Mouse (Mus musculus): ENCODE measurements around the gene Ccni. TPM values are rescaled to one million over a fixed set of nuclear protein-coding genes. Genes with fewer than 3 reads are reported as not detected.
A peak's percentile ranks its signal among the peaks of the same experiment; 100 is the strongest.

Gene Ccni
- polyA plus RNA-seq, 1 experiment from 2014 or later: 68.1 TPM

GRCm38 (mm10) chr5:93136956-93137586, 69.2 kb downstream of the Ccni start:
- no peak for TF ChIP-seq CTCF (IDR thresholded peaks at IDR 0.05; ENCODE audit: low read depth)
- 52% methylated on average over 5 of the region's 5 CpGs for WGBS
- Histone ChIP-seq H3K4me3 (ENCODE audit: low read depth, low read length) (no peak overlapping the region), H3K9ac (ENCODE audit: low read depth, low read length) (no peak overlapping the region), H3K36me3 (ENCODE audit: control insufficient read depth, insufficient read depth) (peaks cover 14% of the 10 kb centered on the region), H3K4me2 (replicated peaks; ENCODE audit: low read depth) (no peak overlapping the region), H3K4me1 (replicated peaks; ENCODE audit: control insufficient read depth, insufficient read depth, low read length) (no peaks in the 10 kb centered on the region; the same call in 1 of the 2 replicates), H3K9me3 (ENCODE audit: control insufficient read depth) (peaks cover 2% of the 10 kb centered on the region; the same call in 1 of the 2 replicates), H3K27ac (ENCODE audit: low read depth, low read length) (peak overlapping the region; percentile 22; the same call in 1 of the 2 replicates), H3K27me3 (replicated peaks; ENCODE audit: control insufficient read depth, insufficient read depth, low read length) (no peaks in the 10 kb centered on the region)
- 0 out of 2 replicates have a peak, but pooled peaks have one; percentile 38 for ATAC-seq

GRCm38 (mm10) chr5:93135368-93136107, 70.8 kb downstream of the Ccni start:
- Histone ChIP-seq H3K9me3 (ENCODE audit: control insufficient read depth) (peaks cover 2% of the 10 kb centered on the region; the same call in 1 of the 2 replicates), H3K27ac (ENCODE audit: low read depth, low read length) (no peak overlapping the region), H3K36me3 (ENCODE audit: control insufficient read depth, insufficient read depth) (peaks cover 6% of the 10 kb centered on the region; the same call in 1 of the 2 replicates), H3K4me3 (ENCODE audit: low read depth, low read length) (no peak overlapping the region), H3K27me3 (replicated peaks; ENCODE audit: control insufficient read depth, insufficient read depth, low read length) (no peaks in the 10 kb centered on the region), H3K4me2 (replicated peaks; ENCODE audit: low read depth) (no peak overlapping the region), H3K4me1 (replicated peaks; ENCODE audit: control insufficient read depth, insufficient read depth, low read length) (no peaks in the 10 kb centered on the region; the same call in 1 of the 2 replicates), H3K9ac (ENCODE audit: low read depth, low read length) (no peak overlapping the region)
- WGBS: 74% methylated on average over 10 of the region's 10 CpGs
- no peak for ATAC-seq
- no peak for TF ChIP-seq CTCF (IDR thresholded peaks at IDR 0.05; ENCODE audit: low read depth)

- H3K27ac ChIP-seq (ENCODE audit: low read depth, low read length): no peak overlapping the region
- H3K4me3 ChIP-seq (ENCODE audit: low read depth, low read length): no peak overlapping the region
- TF ChIP-seq CTCF (IDR thresholded peaks at IDR 0.05; ENCODE audit: low read depth): no peak
- no peaks in the 10 kb centered on the region for H3K27me3 ChIP-seq (replicated peaks; ENCODE audit: control insufficient read depth, insufficient read depth, low read length)
- no peak overlapping the region for H3K9ac ChIP-seq (ENCODE audit: low read depth, low read length)
- H3K9me3 ChIP-seq (ENCODE audit: control insufficient read depth): peaks cover 2% of the 10 kb centered on the region; the same call in 1 of the 2 replicates
- H3K4me1 ChIP-seq (replicated peaks; ENCODE audit: control insufficient read depth, insufficient read depth, low read length): peaks cover under 1% of the 10 kb centered on the region
- H3K36me3 ChIP-seq (ENCODE audit: control insufficient read depth, insufficient read depth): no peaks in the 10 kb centered on the region
- WGBS: 53% methylated on average over 10 of the region's 10 CpGs
- H3K4me2 ChIP-seq (replicated peaks; ENCODE audit: low read depth): no peak overlapping the region
- no peak for ATAC-seq
These were observed 72.7 kb downstream of the Ccni start for GRCm38 (mm10) chr5:93133445-93134244.

Other genes starting within 250 kb of the Ccni start
- gene Sowahb, start 161.5 kb downstream of the Ccni start, polyA plus RNA-seq (2015; fragmentation: Nextera tagmentation; extraction: Ambion mirVana): 16.1 and 18.0 TPM in 2 replicates
- gene Sept11, start 113.1 kb downstream of the Ccni start, polyA plus RNA-seq (2015; fragmentation: Nextera tagmentation; extraction: Ambion mirVana): 39.2 and 40.9 TPM in 2 replicates
- 1.0 and 1.3 TPM in 2 replicates for gene 2010109A12Rik, start within 50 bp of the Ccni start, polyA plus RNA-seq (2015; fragmentation: Nextera tagmentation; extraction: Ambion mirVana)
- 28.0 and 34.5 TPM in 2 replicates for gene Ccng2, start 60.8 kb upstream of the Ccni start, polyA plus RNA-seq (2015; fragmentation: Nextera tagmentation; extraction: Ambion mirVana)